Mouse (Mus musculus) liver, embryonic 16.5 days (tissue): ENCODE results near the gene Pdcd6. TPM values are rescaled to one million over a fixed set of nuclear protein-coding genes. Genes with fewer than 3 reads are reported as not detected.

ENCODE experiments used
- ATAC-seq: fragments of 200-750 bp; cut with Nextera tagmentation; 2 replicates; pipeline ENCODE4 v1.8.0; 2017; ENCODE audit warnings: low read depth, mild to moderate bottlenecking, moderate number of reproducible peaks, moderate library complexity
- H3K27ac ChIP-seq: fragments of 300-500 bp; sonication (generic); 2 replicates; pipeline ENCODE4 v1.5.1; 2014; ENCODE audit warnings: mild to moderate bottlenecking, low read length
- H3K27me3 ChIP-seq: fragments of 300-500 bp; sonication (generic); 2 replicates; pipeline ENCODE4 v1.6.1; 2014; ENCODE audit warnings: low read depth, low read length, mixed read lengths; ENCODE audit not compliant: control insufficient read depth, insufficient read depth
- H3K36me3 ChIP-seq: fragments of 300-500 bp; sonication (generic); 2 replicates; pipeline ENCODE4 v1.6.1; 2014; ENCODE audit warnings: mild to moderate bottlenecking; ENCODE audit not compliant: control insufficient read depth, insufficient read depth
- H3K4me1 ChIP-seq: fragments of 300-500 bp; sonication (generic); 2 replicates; pipeline ENCODE4 v1.6.1; 2014; ENCODE audit warnings: low read depth, low read length, mixed read lengths; ENCODE audit not compliant: control insufficient read depth
- H3K4me2 ChIP-seq: fragments of 300-500 bp; sonication (generic); 2 replicates; pipeline ENCODE4 v1.6.1; 2014; ENCODE audit warnings: low read depth, low read length, mixed read lengths
- H3K4me3 ChIP-seq: fragments of 300-500 bp; sonication (generic); 2 replicates; pipeline ENCODE4 v1.5.1; 2014; ENCODE audit warnings: low read depth, mild to moderate bottlenecking, low read length
- H3K9ac ChIP-seq: fragments of 300-500 bp; sonication (generic); 2 replicates; pipeline ENCODE4 v1.6.1; 2014; ENCODE audit warnings: low read depth, low read length
- H3K9me3 ChIP-seq: fragments of 300-500 bp; sonication (generic); replicated peaks from 2 replicates; pipeline ENCODE4 v1.6.1; 2016; ENCODE audit warnings: low read length; ENCODE audit not compliant: control insufficient read depth
- WGBS: fragments of 180-500 bp; shearing (Covaris S2); extraction: QIAGEN DNeasy Blood & Tissue Kit; methylation state at CpG from one replicate; pipeline ENCODE4 v1.1.7; 2014; ENCODE audit not compliant: insufficient replicate concordance; 5-methylcytosine and 5-hydroxymethylcytosine counted together
- polyA plus RNA-seq: library from polyadenylated mRNA; unstranded; fragments of >200 nt; fragmentation: Nextera tagmentation; extraction: Ambion mirVana; gene quantifications from 2 replicates; pipeline ENCODE4 v1.2.1, GENCODE M21; 2015

The Pdcd6 gene
- 58.9 and 65.4 TPM in 2 replicates for polyA plus RNA-seq

- under 1% methylated on average over 36 of the region's 36 CpGs for WGBS
- H3K9me3 ChIP-seq: no peaks in the 10 kb centered on the region
- peaks cover 12% of the 10 kb centered on the region for H3K36me3 ChIP-seq
- peak within 1 kb of the TSS; percentile 81 for H3K27ac ChIP-seq
- H3K9ac ChIP-seq: peak within 1 kb of the TSS; percentile 92
- peak within 1 kb of the TSS; percentile 94 for H3K4me3 ChIP-seq
- H3K27me3 ChIP-seq: no peaks in the 10 kb centered on the region
- H3K4me1 ChIP-seq: peaks cover 18% of the 10 kb centered on the region
- ATAC-seq: peak; percentile 99
- H3K4me2 ChIP-seq: peak within 1 kb of the TSS; percentile 85
These were observed at the start of gene Pdcd6 for GRCm38 (mm10) chr13:74317170-74317849. TSS of gene Pdcd6 (minus strand) at chr13:74317580.

GRCm38 (mm10) chr13:74363859-74364235 lies 46.5 kb upstream of the Pdcd6 start, which contains the start of gene Lrrc14b:
TSS of gene Lrrc14b (minus strand) at chr13:74364005.
- Histone ChIP-seq H3K4me1 (no peaks in the 10 kb centered on the region), H3K9me3 (no peaks in the 10 kb centered on the region), H3K4me3 (no peak within 1 kb of the TSS), H3K27me3 (no peaks in the 10 kb centered on the region), H3K4me2 (no peak within 1 kb of the TSS), H3K36me3 (no peaks in the 10 kb centered on the region), H3K27ac (no peak within 1 kb of the TSS), H3K9ac (no peak within 1 kb of the TSS)
- ATAC-seq: peak; percentile 42; the same call in 1 of the 2 replicates
- WGBS: 57% methylated on average over 8 of the region's 8 CpGs

GRCm38 (mm10) chr13:74363176-74363858 lies 45.9 kb upstream of the Pdcd6 start:
- H3K4me3 ChIP-seq: no peak overlapping the region
- H3K9ac ChIP-seq: no peak overlapping the region
- no peaks in the 10 kb centered on the region for H3K4me1 ChIP-seq
- ATAC-seq: 0 out of 2 replicates have a peak, but pooled peaks have one; percentile 20
- no peak overlapping the region for H3K27ac ChIP-seq
- WGBS: 79% methylated on average over 13 of the region's 13 CpGs
- H3K9me3 ChIP-seq: no peaks in the 10 kb centered on the region
- no peaks in the 10 kb centered on the region for H3K27me3 ChIP-seq
- H3K36me3 ChIP-seq: no peaks in the 10 kb centered on the region
- H3K4me2 ChIP-seq: no peak overlapping the region

DNA sequence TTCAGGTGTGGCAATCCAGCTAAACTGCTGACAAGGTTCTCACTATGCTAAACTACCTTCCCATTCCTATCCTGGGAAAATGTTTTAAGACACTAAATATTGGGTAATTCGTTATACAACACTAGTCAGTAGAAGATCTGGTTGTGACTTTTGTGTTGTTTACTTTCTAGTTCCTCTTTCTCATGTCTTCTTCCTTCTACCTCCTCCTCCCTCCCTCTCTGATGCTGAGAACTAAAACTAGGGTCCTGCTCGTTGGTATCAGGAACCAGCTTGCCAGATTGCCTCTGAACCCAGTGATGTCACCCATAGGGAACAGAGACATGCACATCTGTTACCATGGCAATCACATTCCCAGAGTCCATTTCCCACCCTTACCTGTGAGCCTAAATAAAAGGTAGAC lies 44.8 kb upstream of the Pdcd6 start:
- no peak for ATAC-seq
- no peaks in the 10 kb centered on the region; the same call in 1 of the 2 replicates for H3K36me3 ChIP-seq
- 40% methylated on average over 2 of the region's 2 CpGs for WGBS

DNA sequence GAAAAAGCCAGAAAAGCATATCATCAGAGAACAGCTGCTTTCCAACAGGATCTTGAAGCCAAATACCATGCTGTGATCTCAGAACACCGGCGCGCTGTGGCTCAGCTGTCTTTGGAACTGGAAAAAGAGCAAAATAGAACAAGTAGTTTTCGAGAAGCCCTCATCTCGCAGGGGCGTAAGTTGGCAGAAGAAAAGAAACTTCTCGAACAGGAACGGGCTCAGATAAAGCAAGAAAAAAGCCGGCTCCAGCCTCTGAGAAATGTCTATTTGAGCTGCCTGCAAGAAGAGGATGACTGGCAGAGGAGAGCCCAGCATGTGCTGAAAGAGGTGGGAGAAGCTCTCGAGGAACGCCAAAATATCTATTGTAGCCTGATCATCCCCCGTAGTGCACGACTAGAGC lies 39.1 kb upstream of the Pdcd6 start:
- Histone ChIP-seq H3K4me1 (no peaks in the 10 kb centered on the region), H3K9ac (no peak overlapping the region), H3K27ac (no peak overlapping the region), H3K4me3 (no peak overlapping the region), H3K36me3 (peaks cover 12% of the 10 kb centered on the region), H3K27me3 (no peaks in the 10 kb centered on the region), H3K4me2 (no peak overlapping the region), H3K9me3 (no peaks in the 10 kb centered on the region)
- 89% methylated on average over 13 of the region's 13 CpGs for WGBS
- no peak for ATAC-seq

More for the DNA sequence above, 44.8 kb upstream of the Pdcd6 start:
- H3K4me1 ChIP-seq: no peaks in the 10 kb centered on the region
- no peak overlapping the region for H3K4me3 ChIP-seq
- no peak overlapping the region for H3K9ac ChIP-seq
- H3K27me3 ChIP-seq: no peaks in the 10 kb centered on the region
- no peak overlapping the region for H3K27ac ChIP-seq
- H3K4me2 ChIP-seq: no peak overlapping the region
- H3K9me3 ChIP-seq: no peaks in the 10 kb centered on the region

DNA sequence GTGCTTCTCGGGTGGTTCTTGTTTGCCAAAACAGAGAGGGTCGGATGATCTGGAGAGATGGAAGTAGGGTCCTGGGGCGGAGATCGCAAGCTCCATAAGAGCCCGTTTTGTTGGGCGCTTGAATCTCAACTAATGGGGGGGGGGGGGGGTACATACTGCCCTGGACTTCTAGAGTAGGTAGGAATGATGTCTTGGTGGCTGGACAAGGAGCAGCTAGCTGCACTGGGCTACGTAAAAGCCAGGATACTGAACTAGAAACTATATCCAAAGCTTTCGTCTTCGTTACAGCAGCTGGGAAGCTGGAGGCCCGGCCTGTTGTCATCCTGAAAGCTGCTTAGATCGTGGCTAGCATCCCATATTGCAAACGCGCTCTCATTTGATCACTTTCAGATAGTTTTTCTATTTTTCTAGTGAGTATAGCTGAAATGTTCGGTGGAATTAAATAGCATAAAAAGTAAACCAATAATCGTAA lies 33.1 kb upstream of the Pdcd6 start:
- Histone ChIP-seq H3K27ac (peak overlapping the region; percentile 41), H3K4me2 (peak overlapping the region; percentile 94), H3K27me3 (no peaks in the 10 kb centered on the region), H3K9me3 (no peaks in the 10 kb centered on the region), H3K36me3 (peaks cover 3% of the 10 kb centered on the region), H3K9ac (peak overlapping the region; percentile 93), H3K4me1 (peaks cover 13% of the 10 kb centered on the region), H3K4me3 (peak overlapping the region; percentile 88)
- WGBS: under 1% methylated on average over 15 of the region's 15 CpGs
- peak; percentile 31 for ATAC-seq

GRCm38 (mm10) chr13:74349566-74350434 lies 32.4 kb upstream of the Pdcd6 start, which contains the start of the genes Sdha and Ccdc127:
TSS of gene Sdha (minus strand) at chr13:74350280.
TSS of gene Ccdc127 (plus strand) at chr13:74350309.
- Histone ChIP-seq H3K4me3 (peak within 1 kb of the TSS; percentile 88), H3K27ac (peak within 1 kb of the TSS; percentile 94), H3K36me3 (peaks cover 3% of the 10 kb centered on the region), H3K4me1 (peaks cover 13% of the 10 kb centered on the region), H3K9me3 (no peaks in the 10 kb centered on the region), H3K9ac (peak within 1 kb of the TSS; percentile 93), H3K4me2 (peak within 1 kb of the TSS; percentile 94), H3K27me3 (no peaks in the 10 kb centered on the region)
- peak; percentile 97 for ATAC-seq
- whole genome bisulfite sequencing: under 1% methylated on average over 57 of the region's 57 CpGs

DNA sequence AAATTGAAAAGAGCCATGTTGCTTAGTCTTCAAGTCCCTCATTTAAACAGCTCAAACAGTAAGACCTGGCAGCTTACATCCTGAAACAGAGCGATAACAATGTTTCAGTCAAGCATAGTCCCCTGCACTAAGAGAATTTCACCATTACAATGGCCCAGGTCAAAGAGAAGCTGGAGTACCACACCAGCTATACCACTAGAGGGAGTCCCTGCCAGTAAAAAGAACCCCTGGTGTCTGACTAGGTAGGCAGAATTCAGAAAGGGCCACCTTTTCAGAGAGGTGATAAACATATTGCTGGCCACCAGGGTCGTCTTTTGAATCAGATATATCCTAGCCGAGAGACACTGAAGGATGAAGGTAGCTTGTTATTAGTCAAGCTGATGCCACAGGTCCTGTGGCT lies 23.7 kb upstream of the Pdcd6 start:
- Histone ChIP-seq H3K36me3 (peaks cover 17% of the 10 kb centered on the region), H3K27me3 (no peaks in the 10 kb centered on the region), H3K4me3 (no peak overlapping the region), H3K9me3 (no peaks in the 10 kb centered on the region), H3K9ac (no peak overlapping the region), H3K4me2 (no peak overlapping the region), H3K4me1 (no peaks in the 10 kb centered on the region), H3K27ac (no peak overlapping the region)
- peak; percentile 37; the same call in 1 of the 2 replicates for ATAC-seq
- WGBS: 42% methylated on average over 3 of the region's 3 CpGs
